Mouse (Mus musculus): ENCODE data around the gene Tmem165.

Tmem165 gene

DNA sequence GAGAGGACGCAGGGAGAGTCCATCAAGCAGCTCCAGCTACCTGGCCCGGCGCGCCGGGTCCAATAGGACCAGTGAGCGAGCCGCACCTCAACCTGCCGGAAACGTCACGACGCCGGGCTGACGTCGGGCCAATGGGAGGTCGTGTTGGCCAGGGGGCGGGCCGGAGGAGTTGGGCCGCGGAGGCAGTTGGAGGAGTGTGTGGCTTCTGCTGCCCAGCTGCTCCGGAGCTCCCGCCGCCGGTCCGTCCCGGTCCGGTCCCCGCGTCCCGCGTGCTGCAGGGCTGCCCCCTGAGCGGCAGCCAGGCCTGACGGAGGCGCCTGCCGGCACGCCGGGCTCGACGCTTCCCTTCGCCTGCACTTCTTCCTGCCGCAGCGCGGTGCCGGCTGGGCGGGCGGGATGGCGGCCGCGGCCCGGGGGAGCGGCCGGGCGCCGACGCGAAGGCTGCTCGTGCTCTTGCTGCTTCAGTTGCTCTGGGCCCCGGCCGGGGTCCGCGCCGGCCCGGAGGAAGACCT lies at the start of gene Tmem165:
Gene Tmem165, plus strand, starts transcription at position 131 of the 512 bp plus-strand sequence.
- DNase-seq: peak; percentile 96

DNA sequence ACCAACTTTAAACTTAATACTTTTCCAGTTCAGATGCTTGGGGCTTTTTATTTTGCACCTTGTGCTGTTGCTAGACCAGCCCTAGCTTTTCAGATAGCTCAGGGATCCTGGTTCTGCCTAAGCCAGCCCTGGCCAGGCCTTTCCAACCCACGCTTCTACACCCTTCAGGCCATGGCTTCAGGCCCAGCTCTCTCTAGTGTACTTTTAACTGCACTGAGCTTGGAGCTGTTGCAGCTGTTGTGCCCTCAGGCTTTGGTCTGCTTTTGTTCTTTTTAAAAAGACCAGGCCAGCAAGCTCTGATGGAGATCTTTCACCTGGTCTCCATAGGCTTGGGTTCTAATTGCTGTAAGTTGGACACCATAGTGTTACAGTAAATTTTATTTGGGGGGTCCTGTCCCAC lies 48.0 kb upstream of the Tmem165 start:
- DNase-seq: peak; percentile 62

DNA sequence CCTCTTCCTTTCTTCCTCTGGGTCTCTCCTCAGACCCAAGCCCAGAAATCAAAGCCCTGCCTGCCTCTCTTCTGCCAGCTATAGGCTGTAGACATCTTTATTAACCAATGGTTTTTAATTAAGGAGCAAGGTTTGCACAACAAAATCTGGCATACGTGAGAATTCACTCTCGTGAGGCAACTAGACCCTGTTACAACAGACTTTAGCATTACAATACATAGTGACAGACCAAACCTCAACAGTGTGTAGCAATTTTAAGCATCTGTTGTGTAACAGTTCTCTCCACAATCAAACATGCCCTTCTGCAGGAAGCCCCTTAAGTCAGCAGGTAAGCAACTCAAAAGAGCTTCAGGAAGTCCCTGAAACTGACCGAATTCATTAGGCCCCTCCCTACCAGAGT lies 47.4 kb upstream of the Tmem165 start:
- DNase-seq: no peak

DNA sequence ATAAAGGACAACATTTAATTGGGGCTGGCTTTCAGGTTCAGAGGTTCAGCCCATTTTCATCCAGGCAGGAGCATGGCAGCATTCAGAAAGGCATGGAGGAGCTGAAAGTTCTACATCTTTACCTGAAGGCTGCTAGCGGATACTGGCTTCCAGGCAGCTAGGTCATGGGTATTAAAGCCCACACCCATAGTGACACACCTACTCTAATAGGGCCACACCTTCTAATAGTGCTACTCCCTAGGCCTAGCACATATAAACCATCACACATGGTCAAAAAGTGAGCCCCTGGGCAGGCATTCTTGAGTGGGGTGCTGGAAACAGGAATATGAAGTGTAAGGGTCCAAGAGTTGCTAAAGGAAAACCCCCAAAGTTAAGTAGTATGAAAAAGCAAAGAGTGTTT lies 46.1 kb upstream of the Tmem165 start:
- DNase-seq: no peak

DNA sequence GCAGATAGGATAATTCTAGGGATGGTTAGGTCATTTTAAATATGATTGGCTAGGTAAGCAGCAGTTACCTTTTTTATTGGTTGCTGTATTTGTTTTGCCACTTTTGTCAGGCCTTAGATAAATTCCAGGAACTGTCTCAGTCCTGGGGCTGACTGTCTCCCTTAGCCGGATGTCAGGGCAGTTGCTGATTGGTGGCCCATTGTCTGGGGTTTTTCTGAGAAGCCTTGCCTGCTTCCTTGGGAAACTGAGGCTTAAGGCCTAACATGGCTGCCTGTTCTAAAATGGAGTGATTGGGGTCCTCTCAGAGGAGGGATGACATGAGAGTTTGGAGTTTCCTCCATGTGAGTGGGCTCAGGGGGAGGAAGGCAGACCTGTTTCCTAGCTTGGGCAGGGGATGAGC lies 45.6 kb upstream of the Tmem165 start:
- DNase-seq: no peak

DNA sequence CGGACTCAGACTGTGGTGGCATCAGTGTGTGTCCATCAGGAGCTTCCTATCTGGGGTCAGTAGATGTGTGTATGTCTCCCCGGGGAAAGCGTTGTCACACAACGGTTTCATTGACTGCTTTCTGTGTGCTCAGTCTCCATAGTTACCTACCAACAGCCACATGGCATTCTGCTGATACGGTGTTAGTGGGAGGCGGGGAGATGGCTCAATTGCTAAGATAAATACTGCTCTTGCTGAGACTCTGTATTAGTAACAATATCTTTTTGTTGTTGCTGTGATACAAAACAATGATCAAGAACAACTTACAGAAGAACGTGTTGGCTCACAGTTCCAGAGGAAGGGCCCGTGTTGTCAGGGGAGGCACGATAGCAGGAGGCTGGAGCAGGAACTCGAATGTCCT lies 45.2 kb upstream of the Tmem165 start:
- no peak for DNase-seq

DNA sequence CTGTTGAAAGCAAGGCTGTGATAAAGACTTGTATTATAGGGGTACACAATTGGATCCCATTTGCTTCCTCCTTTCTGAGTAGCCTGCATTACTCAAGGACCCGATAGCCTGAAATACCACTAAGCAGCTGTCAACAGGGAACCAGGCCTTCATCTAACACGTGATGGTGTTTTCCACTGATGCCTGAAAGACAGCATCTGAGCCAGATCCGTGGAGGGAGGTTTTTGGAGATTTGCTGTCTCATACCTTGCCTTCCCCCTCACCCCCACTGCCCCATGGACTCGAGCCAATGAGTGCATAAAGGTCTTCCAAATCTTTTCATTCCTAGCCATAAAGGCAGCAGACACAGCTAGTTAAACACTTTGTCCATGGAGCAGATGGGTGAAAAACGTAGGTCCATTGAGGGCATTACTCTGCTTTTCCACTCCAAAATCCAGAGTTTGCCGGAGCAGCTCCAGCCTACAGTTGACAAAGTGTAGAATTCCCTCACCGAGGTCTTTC lies 44.5 kb upstream of the Tmem165 start:
- DNase-seq: peak; percentile 42

DNA sequence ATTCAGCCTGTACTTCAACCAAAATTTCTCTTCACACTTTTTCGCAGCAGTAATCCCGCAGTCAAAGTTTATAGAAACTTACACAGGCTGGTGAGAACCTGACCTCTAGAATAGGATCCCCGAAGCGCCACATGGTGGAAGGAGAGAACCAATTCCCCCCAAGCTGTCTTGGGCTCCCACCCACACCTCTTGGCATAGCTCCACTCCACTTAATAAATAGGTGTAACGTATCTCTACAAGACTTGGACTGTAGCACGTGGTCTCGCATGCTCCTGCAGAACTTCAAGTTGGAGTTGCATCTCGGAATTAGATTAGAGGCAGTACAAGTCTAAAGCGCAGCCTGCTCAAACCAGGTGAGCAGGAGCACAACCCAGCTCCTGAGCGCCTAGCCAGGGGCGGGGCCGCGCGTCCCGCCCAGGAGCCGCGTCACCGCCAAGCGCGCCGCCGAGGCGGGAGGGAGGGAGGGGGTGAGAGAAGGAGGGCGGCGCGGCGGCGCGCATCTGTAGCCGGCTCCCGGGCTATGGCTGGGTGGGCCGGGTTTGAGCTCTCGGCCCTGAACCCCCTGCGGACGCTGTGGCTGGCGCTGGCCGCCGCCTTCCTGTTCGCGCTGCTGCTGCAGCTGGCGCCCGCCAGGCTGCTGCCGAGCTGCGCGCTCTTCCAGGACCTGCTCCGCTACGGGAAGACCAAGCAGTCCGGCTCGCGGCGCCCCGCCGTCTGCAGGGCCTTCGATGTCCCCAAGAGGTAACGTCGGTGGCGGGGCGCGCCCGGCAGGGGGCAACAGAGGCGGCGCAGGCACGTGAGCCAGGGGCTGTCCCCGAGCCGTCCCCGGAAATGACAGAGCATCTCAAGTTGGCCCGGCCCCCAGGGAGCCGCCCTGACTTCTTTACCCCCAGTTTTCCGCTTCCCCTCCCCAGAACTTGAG lies 43.6 kb upstream of the Tmem165 start, which contains the start of gene Srd5a3:
Gene Srd5a3, plus strand, starts transcription at position 464 of the 922 bp plus-strand sequence.
- DNase-seq: peak; percentile 99

DNA sequence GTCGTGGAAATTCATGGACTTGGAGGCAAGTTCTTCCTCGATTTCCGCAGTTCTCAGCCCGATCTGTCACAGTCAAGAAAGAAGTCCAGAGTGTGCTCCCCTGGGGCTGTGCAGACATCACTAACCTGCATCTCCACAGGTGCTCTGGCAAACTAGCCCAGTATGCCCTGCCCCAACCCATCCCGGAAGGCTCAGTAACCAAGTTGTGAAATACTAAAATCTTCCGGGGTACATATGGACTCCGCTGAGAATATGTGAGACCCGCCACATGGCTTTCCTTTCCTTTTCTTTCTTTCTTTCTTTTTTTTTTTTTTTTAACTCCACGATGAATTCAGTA lies 43.0 kb upstream of the Tmem165 start:
- DNase-seq: no peak

DNA sequence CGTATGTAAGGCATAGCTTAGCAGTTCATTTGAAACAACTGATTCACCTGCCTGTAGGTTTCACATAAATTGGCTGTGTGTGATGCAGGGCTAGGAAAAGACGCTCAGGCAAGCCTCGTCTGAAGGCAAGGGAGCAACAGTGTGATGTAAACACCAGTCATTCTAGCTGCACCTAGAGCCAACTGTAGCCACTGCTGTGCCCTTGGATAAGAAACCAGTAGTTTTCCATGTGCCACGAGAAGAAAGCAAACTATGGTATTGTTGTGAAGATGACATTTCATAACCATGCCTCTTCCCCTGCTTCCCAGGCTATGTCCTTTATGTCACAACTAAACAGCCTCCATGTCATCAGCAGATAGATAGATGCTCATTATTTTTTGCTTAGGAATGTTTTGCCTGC lies 40.3 kb upstream of the Tmem165 start:
- DNase-seq: no peak

DNA sequence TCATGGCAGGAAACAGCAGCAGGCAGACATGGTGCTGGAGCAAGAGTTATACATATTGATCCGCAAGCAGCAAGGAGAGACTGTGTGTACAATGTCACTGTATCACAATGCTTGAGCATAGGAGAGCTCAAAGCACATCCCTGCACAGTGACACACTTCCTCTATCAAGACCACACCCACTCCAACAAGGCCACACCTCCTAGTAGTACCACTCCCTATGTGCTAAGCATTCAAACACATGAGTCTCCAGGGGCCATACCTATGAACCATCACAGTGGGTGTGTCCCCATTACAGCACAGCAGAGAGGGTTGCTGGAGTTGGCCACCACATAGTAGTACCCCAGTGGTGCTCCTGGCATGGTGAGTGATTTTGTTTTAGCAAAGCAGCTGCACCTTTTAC lies 37.3 kb upstream of the Tmem165 start:
- DNase-seq: no peak

DNA sequence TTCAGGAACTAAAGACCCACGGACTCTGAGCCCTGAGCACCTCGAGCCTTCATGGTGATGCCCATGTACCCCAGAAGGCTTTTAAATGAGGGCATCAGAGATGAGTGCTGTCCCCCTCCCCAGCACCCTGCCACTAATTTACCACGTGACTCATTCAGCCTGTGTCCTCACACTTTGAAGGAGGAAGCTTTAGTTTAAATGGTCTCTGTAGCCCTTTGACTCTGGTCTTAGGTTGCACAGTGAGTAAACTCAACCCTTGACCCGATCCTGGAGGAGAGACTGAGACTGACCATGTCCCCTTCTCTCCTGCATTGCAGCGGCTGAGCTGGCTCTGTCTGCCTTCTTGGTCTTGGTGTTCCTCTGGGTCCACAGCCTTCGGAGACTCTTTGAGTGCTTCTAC lies 34.2 kb upstream of the Tmem165 start:
- DNase-seq: no peak

DNA sequence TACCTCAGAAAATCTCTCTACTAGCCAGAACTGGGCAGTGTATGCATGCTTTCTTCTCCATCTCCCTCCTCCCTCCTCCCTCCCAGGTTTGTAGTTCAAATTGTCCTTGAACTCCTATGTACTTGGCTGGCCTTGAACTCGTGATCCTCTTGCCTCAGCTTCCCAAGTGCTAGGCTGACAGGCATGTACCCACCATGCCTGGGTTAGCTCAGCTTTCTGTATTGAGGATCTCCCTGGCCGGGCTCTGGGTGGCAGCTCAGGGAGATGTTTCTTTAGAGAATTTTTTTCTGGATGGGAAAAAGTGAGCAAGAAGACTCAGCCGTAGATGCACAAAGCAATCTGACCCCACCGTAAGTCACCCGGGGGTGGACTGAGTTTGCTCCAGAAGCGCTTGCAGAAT lies 30.7 kb upstream of the Tmem165 start:
- no peak for DNase-seq

DNA sequence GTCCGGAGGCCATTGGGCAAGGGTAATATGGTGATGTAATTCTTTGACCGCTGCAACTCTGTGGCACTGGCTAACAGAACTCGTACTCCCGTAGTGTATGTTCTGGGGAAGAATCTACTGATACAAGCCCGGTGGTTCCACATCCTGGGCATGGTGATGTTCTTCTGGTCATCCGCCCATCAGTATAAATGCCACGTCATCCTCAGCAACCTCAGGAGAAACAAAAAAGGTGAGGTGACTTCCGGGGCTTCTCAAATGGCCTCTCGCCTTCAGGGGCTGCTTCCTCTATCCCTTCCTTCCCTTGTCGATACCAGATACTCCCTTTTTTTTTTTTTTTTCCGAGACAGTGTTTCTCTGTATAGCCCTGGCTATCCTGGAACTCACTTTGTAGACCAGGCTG lies 30.2 kb upstream of the Tmem165 start:
- no peak for DNase-seq

DNA sequence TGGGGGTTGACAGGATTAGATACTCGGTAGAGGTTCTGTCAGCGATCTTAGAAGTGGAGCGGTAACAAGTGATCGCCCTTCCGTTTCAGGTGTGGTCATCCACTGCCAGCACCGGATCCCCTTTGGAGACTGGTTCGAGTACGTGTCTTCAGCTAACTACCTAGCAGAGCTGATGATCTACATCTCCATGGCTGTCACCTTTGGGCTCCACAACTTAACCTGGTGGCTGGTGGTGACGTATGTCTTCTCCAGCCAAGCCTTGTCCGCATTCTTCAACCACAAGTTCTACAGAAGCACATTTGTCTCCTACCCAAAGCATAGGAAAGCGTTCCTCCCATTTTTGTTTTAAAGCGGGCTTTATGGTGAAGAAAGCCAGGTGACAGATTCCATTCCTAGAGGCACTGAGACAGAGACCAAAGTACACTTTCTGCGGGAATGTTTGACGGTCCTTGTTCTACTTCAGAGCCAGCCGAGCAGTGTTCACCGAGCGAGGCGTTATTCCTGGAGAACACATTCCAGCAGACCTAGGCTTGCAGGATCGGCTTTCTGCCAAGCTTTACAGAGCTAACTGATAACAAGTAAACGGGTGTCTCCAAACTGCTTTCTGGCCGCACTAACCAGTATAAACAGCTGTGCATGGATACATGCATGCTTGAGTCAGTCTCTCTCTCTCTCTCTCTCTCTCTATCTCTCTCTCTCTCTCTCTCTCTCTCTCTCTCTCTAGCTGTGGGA lies 29.1 kb upstream of the Tmem165 start:
- DNase-seq: peak; percentile 33

DNA sequence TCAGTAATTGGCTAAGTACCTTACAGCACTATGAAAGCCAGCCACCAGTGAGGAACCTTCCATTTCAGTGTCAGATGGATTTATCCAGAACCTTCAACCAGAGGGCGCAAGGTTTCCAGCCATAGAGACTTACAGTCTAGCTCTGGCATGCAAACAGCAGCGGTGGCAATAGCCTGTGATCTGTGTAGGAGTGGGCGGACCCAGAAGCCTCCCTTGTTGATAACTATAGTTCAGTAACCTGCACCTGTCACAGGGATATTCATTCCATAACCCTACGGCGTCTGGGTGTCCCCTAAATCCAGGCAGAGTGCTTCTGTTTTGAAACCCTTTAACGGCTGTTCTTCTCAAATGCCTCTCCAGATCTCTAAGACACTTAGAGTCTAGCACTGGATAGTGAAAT lies 24.1 kb upstream of the Tmem165 start:
- DNase-seq: no peak

DNA sequence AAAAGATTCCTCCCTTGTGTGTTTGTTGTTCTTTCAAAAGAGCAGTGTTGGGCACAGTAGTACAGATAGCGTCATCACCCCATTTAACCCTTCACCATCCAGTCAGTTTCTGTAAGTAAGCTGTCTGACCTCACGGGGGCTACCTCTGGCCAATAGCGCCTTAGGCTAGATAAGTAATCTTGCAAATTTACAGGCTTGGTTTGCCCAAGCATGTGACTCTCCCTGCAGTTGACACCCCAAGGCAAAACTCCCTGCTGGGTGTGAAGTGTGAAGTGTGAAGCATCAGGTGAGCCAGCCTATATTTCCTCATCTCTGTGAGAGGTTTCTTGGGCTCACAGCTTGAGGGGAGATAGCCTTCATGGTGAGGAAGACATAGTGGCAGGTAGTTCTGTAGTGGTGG lies 23.6 kb upstream of the Tmem165 start:
- no peak for DNase-seq

DNA sequence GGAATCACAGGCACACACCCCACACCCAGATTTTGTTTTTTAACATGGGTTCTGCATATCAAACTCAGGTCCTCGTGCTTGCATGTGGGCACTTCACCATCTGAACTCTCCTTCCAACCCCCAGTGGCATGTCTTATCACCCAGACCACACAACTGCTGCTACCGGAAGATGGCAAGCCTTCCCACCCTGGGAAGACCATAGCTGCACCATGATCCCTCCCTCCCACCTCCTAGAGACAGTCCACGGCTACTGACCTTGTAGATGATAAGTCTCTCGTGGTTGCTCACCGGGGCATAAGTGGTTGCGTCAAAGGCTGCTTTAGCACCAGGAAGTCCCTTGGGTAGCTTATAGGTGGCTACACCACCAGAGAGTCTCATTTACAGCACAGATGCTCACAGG lies 22.2 kb upstream of the Tmem165 start:
- no peak for DNase-seq

DNA sequence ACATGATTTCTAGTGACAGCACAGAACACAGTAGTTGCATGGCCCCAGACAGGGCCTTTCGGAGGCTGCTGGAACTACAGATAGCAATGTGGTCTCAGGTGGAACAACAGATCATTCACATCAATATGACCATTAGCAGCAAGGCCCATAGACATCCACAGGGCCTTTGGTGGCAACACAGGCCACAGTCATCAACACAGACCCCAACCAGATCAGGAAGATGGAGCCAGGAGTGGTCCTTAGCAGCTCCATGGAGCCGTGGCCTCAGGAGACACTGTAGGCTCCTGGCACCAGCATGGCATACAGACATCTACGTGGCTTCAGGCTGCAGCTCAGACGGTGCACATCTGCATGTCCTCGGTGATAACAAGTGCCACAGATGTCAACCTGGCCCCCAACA lies 20.8 kb upstream of the Tmem165 start:
- DNase-seq: no peak

DNA sequence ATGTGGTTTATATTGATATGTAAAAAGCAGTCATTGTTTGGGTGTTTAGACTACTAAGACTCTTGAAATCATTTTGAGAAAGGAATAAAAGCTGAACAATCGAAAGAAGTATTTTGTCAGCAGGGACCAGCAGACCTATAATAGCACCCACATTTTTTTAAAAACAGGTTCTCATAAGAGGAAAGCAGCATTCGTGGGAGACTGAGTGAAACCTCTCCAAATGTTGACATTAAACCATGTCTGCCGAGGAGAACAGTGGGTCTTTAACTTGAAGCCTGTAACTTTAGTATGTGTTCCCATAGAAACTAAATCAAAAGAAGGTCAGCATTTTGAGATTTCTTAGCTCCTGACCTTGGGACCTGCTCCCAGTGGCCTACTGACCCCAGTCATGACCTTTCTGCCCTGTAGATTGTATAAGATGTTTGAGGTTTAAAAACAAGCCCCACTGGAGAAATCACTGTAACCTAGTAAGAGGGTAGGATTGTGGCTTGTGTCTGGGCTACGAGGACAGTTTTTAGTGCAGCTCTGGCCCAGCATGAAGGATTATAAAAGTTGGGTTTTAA lies 19.8 kb upstream of the Tmem165 start:
- DNase-seq: no peak

DNA sequence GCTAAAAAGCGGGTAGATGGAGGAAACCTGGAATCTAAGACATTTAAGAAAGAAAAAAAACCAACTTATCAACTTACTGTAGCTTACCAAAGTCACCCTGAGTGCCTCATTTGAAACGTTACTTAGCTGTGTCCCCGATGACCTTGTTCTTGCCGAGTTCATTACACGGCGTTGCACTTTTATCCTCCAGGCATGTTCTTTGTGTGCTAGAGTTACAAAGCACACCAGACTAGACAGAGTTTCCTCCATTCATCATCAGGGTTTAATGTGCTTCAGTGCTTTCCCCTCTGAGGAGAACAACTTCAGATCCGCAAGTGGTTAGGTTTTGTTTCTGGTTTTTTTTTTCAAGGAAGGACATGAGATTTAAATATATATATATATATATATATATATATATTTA lies 18.9 kb upstream of the Tmem165 start:
- DNase-seq: no peak

DNA sequence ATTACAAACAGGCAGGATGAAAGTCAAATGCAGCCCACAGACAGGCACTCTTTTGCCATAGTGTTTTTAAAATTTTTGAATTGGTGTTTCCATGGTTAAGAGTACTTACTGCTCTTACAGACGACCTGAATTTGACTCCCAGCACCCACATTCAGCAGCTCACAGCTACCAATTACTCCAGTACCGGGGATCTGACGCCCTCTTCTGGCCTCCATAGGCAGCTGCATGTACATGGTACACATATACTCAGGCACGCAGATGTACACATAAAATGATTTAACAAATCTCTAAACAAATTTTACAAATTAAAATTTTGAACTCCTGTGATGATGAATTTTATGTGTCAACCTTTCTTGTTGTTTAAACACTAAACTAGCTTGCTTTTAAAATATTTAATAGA lies 13.2 kb upstream of the Tmem165 start:
- DNase-seq: no peak

DNA sequence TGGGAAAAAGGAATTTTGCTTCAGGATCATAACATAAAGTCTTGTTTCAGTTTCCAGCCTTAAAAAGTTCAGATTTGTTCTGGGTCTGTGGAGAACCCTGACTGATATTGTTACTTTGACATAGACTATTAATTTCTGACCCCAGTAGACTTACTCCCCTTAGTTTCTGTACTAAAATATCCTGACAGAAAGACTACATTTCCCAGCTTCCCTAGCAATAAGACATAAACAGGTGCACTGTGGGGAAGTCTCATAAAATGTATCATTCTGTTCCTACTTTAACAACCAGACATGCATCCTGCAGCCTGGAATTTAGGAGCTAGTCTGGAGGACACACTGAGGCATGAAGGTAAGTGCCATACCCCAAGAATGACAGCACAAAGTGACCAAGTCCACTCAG lies 12.6 kb upstream of the Tmem165 start:
- no peak for DNase-seq

DNA sequence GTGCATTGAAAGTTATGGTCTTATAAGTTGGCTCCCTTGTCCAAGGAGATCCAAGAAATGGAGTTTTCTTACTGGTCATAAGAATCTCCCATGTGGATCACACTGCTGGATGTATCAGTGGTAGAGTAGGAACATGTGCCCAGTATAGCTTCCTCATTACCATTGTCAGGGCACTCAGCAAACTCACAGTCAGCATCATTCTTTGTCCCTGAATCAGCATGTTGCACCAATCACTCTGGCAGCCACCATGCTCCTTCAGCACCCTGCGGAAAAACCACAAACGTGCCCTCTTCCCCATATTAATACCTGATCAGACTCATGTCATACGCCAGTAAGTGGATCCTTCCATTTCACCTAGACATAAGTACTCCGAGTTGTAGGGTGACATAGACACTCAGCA lies 8.6 kb upstream of the Tmem165 start:
- no peak for DNase-seq
